In genomic region chr3:121133937-121134336, GRCm38 (mm10) we compare ENCODE assay signal across 11 mouse cellular contexts.
"Had no signal": no experiment of that assay in that cellular context is flagged by ENCODE, and none has a peak within 500 bp of the region (broad histone marks: within the 10 kb centered on the region; RNA-seq: fewer than 3 reads in every experiment).

No protein-coding gene starts in this region.

- H3K36me3 ChIP-seq: limb, embryonic 13.5 days; neural tube, embryonic 12.5 days had no signal

- H3K27me3 ChIP-seq: limb, embryonic 13.5 days; neural tube, embryonic 12.5 days had no signal

- DNase-seq: kidney, adult 8-10 months; kidney, postnatal 25 days; layer of hippocampus, adult 9-11 months; left cerebral cortex, postnatal 4 days; lung, adult 18-20 months; right cerebral cortex, postnatal 14 days; thymus, postnatal 36 days had no signal

- H3K9me3 ChIP-seq: limb, embryonic 13.5 days; neural tube, embryonic 12.5 days had no signal

- H3K4me2 ChIP-seq: limb, embryonic 13.5 days; neural tube, embryonic 12.5 days had no signal

- H3K4me3 ChIP-seq: limb, embryonic 13.5 days; neural tube, embryonic 12.5 days had no signal

- H3K4me1 ChIP-seq: limb, embryonic 13.5 days; neural tube, embryonic 12.5 days had no signal

- H3K27ac ChIP-seq: limb, embryonic 13.5 days; liver, embryonic 14.5 days; neural tube, embryonic 12.5 days had no signal

- ATAC-seq: intestine, embryonic 16.5 days had no signal

- H3K9ac ChIP-seq: limb, embryonic 13.5 days; liver, embryonic 14.5 days; neural tube, embryonic 12.5 days had no signal
